Mouse (Mus musculus) left cerebral cortex, adult 9 months (tissue): ENCODE results near the gene Ntng2.

ENCODE experiments used
- DNase-seq, 2 experiments: peaks; one replicate each; pipeline ENCODE4 v3.0.0; 2022; ENCODE audit warnings: low spot score in 2 of 2

The Ntng2 gene

DNA sequence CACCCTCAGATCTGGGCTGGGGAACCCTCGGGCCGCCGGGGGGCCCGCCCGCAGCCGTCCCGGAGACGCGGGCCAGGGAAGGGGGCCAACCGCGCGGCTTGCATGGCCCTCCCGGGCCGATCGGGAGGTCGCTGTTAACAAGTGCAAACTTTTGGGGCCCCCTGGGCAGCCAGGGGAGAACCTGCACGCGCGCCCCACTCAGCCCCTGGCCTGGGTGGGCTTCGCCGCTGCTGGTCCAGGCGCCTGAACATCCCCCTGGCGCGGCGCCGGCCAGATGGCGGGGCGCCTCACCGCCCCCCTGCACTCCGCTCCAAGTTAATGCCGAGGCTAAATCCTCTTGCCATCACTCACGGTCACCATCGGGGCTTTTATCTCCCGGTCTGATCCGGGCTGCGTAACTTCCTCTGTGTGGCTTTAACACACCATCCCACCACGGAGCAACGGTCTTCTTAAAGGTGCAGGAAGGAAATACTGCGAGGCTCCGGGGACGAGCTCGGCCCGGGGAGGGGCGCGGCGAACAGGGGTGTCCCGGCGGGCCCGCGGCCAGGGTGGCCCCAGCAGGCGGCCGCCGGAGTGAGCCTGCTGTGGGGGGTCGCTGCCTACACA, at the start of gene Ntng2:
Ntng2 (minus strand) TSS at position 407 of the 606 bp plus-strand sequence.
- peak in 1 of 2 experiments; percentile 56 for DNase-seq

DNA sequence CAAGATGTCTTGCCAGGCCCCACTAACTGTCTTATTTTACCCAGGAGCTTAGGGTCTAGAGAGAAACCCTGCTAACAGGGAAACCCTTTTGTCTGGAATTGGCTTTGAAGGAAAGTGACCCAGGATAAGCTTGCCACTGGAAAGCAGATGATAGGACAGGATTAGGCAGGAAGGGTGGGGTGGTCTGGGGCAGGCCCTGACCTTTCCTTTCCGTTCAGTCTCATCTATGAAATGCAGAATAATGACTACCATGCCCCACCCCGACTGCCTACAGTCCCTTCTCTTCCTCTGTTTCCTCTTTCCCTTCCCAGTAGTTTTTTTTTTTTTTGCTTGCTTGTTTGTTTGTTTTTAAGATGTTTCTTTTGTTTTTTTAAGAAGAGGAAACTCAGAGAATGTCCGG, 42.8 kb upstream of the Ntng2 start:
- no peak for DNase-seq

DNA sequence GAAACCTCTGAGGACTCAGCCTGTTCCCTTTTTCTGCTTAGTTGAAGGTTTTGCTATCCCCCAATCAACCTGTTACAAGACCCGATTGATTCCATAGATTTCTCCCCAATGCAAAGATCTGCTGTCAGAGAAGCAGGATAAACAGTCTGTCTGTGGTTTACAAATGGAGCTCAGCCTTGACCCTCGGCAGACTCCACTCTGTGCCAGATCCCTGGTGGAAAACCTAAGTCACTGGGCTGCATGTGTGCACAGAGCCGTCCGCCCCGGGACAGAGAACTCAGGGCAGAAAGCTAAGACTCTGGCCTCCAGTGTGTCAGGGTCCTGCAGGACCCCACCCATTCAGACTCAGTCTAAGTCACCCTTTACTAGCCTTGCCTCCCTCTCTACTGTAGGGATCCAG, 34.8 kb upstream of the Ntng2 start:
- no peak for DNase-seq

DNA sequence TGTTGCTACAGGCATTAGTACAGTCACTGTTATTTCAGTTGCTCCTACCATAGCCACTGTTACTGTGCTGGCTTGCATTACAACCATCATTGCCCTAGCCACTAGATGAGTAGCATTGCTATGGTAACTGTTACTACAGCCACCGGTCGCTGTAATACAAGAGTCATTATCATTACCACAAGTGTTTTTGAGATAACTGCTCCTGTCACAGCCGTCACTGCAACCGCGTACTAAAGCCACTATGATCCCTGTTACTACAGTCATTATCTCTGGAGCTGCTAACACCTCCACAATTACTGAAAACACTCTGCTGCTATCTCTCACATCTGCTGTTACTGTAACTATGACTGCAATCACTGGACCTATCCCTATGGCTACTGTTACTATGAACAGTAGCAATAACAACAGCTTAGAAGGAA, 24.9 kb upstream of the Ntng2 start:
- DNase-seq = no peak

DNA sequence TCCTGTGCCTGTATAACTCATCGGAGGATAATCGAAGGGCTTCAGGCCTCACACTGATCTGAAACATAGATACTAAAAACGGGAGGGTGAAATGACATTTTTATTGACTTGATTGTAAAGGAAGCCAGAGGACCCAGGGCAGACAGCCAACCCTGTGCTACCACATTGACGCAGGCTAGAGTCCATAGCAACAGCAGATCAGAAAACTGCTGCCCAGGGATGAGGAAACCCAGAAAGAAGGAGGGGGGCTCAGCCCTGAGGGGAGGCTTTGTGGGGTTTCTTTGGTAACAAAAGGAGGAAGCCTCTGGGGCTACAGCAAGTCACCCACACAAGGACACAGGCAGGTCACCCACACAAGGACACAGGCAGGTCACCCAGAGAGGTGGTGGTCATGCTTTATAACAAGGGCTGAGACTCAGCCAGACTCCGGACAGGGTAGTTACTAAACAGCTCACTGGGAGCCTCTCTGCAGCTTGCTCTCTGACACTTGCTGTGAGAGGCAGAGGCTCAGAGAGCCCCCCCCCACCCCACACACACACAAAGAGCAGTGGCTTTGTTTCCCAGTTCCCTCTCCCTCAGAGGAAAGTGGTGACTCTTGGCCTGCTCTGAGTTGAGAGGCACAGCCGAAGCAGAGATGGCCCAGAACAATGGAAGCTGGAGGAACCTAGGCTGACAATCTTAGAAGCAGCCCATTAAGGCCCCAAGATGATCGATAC, 19.2 kb upstream of the Ntng2 start:
- DNase-seq = no peak

DNA sequence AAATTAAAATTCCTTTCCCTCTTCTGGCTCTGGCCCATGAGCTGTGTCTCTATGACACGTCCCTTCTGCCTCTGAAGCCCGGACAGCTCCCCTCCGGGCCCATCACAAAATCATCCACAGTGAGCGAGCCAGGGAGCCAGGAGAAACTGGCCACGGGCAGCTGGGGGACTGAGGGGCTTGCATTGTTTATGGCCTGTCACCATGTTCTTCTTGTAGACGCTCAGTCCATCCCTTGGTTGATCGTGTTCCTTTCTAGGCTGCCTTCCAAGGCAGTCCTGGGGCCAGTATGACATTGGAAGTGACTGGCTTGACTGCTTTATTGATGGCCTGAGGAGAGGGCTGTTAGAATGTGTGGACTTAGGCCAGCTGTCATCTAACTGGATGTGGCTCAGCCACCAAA, 18.3 kb upstream of the Ntng2 start:
- no peak for DNase-seq

DNA sequence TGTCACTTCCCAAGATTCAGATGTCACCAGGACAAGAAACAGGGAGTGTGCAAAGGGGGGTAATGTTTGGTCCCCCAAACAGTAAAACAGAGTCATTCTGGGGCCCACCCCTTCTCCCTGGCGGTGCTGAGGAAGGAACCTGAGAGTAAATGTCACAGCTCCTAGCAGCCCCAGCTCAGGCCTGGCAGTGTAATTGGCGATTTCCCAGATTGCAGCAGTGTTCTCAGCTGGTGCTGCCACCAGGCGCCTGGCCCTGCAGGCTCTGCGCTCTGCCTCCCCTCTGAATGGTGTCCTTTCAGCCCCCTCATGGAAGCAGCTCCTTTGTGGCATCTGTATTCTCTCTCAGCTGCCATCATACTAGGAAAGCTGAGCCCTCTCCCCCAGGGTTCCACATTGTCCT, 14.0 kb upstream of the Ntng2 start:
- DNase-seq = peak in 1 of 2 experiments; percentile 44

DNA sequence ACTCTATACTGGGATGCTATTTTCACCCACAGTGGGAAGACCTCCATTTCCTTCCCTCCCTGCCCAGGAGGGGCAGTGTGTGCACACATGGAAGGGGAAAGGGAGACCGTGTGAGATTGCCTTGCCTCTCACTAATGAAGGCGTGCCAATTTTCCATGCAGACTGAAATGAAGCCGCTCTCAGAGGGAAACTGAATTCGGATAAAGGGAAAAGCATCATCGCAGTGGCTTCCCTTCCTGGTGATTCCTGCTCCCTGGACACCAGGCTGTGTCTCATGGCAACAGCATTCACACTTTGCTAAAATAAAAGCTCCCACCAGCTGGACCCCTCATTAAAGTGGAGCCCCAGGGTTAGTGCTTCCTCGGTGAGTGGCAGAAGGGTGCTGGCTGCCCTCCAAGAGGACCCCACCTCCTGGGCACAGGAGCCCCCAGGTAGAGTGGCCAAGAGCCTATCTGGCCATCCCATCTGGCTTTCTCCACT, 9.7 kb upstream of the Ntng2 start:
- DNase-seq = no peak

DNA sequence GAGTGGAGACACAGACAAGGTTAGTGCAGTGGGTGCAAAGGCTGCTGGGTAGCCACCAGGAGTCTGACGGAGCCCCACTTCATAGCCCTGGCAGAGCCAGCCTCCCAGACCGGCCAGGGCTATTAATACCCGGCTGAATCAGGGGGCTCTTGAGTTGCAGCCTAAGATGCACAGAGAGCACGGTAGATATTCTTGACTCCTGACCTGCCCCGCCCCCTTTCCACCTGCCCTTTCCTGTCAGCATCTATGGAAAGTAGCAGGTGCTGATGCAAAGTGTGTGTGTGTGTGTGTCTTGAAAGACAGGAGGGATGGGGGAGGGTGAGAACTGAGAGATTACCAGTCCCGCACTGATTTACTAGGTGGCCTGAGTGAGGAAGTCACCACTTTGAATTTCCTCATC, 8.3 kb upstream of the Ntng2 start:
- DNase-seq = no peak

DNA sequence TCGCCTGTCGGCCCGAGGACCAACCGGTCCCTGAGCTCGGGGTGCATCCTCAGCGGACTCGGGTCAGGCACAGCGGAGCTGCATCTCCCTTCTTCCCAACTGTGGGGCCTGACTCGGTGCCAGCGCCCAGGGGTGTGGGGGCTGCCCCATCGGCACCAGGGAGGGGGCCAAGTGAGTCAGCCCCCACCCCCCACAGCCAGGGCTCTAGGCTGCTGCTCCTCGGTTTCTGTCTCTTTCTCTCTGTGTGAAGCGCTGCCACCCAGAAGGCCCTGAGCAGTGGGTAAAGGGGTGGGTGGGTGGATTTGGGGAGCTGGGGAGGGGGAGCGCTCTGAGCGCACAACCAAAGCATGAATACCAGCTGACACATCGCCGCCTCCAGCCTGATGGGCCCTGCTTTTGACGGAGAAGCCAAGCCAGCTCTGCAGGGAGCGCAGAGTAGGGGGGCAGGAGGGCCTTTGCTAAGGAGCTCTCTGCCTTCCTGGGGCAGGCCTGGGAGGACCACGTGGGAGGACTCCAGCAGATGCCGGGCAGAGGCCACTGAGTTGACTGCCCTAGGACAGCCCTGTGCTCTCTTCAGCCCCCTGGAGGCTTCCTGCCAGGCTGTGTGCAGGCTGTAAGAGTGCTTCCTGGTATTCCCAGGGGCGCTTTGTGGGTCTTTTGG, 530 bp upstream of the Ntng2 start:
- DNase-seq = peak in 1 of 2 experiments; percentile 56

DNA sequence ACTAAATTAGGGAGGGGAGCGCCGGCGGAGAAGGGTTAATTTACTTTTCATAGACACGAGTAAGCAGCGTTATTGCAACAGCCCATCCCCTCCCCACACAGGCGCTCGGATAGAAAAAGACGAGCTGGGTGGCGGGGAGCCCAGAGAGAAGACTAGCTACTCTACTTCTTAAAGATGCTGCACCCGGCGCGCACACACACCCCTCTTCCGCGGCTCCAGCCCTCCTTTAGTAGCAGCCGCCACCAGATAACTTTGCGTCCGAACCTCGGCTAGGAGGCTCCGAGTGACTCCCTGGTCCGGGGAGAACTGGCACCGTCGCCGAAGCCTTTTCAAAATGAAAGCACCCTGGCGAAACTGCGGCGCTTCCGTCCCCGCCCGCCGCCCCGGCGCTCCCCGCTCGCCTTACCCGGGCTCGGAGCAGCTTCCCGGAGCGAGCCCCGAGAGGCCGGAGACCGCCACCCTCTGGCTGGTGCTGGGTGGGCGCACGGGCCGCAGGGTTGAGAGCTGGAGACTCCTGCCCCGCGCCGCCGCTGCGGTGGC, 676 bp downstream of the Ntng2 start:
- no peak for DNase-seq

DNA sequence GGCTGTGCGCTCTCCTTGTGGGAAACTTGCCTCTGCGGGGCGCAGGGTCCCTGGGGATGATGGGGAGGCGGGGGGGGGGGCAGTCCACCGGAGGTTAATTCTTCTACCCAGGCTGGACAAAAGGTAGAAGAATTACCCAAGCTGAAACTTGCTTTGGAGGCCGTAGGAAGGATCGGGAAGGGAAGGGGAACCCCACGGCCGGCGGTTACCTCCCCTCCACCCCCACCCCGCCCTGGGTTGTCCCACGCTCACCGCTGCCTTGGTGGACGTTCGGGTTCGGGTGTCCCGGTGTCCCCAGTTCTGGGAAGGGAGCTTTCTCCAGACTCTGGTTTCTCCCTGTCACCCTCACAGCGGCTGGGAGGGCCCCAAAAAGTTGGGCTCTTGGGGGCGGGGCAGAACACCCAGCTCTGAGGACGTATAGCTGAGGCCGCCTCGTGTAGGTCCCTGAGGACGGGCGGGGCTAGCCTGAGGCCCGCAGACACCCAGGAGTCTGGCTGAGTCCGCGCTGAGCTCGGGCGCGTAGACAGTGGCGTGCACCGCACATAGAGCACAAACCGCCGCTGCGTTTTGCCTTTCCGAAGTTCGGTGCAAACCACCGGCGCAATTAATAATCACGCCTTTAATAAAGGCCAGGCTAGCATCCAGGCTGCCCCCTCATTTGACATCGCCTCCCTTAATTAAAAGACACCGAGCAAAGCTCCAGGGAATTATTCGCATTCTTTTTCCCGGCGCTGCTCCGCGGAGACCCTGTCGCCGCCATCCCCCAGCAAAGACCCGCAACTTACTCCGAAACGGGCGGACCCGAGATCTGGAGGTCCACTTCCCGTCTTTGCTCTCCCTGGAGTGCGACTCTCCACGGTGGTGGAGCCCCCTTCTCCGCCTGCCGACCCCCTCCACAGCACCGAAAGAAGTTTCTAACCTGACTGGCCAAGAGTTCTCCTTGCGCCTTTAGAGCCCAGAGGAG, 1.4 kb downstream of the Ntng2 start:
- DNase-seq = no peak

DNA sequence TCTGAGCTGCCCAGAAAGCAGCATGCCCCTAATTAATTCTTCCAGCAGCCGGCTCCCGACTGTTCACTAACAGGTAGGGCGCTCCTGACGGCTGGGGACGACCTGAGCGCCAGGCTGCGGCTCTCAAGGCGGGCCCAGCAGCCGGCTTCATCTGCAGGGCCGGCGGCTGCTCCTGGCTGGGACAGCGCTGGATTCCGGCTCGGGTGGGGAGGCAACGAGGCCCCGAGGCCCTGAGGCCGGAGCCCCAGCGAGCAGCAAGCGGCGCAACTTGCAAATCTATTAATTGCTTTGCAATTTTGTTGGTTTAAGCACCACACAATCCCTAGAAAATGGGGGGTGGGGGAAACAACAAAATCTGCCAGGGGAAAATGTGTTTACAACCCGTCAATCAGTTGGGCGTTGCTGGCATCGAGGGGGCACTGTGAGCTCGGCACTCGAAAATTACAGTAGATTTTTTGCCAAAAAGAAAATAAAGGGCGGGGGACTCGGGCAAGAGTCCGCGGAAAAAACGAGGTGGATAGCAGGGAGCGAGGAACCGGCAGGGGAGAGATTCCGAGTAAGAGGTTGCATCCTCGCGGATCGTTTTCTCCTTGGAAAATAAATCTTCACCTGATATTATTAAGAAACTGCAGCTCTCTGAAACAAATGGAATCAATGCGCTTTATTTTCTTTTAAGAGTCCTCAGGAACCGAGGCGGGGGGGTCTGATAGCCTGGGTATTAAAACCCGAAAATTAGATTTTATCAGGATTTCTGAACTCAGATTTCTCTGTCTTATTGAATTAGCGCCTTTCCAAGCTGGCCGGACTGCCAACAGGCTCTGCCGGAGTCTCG, 2.3 kb downstream of the Ntng2 start:
- no peak for DNase-seq

DNA sequence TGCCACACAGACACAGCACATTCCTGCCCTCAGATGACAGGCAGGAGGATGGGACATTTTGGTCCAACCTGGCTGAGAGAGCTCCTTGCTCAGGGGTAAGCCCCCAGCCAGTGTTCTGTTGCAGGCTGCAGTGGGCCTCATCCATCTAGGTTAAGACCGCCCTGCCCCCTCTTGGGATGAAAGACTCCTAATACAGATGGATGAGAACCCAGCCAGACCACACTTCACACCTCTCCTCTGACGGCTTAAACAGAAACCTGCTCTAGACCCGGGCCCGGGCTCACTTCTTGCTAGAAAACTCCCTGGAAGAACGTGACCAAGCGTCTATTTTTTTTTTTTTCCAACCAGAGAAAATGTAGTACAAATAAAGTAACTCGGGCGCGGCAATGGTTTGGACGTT, 3.0 kb downstream of the Ntng2 start:
- no peak for DNase-seq

DNA sequence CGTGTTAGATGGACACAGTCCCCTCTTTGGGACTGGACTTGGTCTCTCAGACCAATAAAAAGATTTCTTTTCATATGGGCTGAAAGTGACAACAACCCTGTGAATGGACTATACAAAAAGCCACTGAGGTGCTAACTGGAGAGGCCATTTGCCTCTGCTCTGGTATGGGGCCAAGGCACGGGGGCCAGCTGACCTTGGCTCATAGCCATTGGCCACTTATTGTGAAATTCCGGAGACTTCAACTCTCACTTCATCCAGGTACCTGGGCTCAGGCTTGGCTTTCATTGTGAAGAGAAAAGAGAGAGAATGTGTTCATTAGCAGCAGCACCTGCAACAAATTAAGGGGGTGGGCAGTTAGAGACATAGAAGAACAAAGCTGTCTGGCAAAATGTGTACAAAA, 4.3 kb downstream of the Ntng2 start:
- DNase-seq = no peak

DNA sequence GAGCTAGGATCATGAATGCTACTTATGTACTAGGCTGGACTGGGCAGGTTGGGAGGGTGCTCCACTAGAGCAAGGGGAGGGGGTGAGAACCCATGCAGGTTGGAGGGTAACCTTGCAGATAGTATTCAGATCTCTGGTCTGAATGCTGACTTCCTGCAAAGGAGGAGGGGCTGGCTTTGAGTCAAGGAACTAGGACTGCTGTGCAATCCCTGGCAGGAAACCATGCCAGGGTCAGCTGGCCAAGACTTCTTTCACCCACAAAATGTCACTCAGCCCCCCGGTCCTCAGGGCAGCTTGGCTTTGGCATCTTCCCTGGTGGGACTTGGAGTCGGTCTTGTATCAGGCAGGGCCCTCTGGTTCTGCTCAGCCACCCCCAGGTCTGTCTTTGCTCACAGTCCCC, 5.4 kb downstream of the Ntng2 start:
- no peak for DNase-seq

DNA sequence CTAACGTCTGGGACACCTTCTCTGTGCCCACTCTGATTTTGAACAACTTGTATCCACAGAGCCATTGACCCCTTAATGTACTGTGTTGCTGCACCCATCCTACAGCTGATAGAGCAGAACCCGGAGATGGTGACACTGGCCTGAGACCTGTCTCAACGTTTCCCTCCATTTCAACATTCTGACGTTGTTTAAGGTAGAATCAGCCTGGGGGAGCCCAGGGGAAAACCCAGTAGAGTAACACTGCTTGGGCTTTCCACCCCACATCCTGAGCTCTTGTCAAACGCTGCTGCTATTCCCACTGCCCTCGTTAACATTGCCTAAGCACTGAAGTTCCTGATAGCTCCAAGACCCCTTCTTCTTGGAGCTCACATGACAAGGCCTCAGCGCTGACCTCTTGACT, 5.9 kb downstream of the Ntng2 start:
- no peak for DNase-seq

DNA sequence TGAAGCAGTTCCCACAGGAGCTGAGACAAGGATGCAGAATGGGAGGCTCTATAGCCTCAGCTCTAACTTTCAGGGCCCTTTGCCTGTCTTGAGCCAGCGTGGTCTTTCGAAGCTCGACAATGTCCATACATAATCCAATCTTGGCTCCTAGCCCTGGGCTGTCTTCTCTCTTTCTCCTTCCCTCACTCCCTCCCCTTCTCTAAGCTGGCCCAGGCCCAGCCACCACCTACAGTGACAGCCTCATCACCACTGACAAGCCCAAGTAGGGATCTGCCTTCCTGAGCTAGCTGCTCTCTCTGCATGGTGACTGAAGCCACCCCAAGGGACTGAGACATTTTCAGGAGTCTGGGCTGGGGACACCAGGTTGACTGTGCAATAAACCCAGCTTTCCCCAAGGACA, 6.5 kb downstream of the Ntng2 start:
- DNase-seq = peak in 1 of 2 experiments; percentile 41

DNA sequence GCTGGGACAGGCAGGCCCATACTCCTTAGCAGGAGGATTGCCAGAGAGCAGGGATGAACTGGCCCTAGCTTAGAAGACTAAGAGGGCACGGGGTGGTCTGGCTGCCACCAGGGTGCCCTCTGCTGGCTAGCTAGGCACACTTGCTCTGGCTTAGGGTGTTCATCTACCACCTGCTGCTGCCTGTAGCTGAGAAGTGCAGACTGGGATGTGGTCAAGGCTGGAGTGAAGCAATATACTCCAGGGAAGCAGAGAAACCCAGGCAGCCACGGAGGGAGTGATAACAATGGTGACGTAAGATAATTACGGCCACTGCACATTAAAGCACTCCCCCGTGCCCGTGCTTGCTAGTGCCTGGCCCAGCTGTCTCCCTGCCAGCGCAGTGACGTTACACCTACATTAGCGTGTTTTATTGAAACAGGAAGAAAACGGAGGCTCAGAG, 7.4 kb downstream of the Ntng2 start:
- no peak for DNase-seq

DNA sequence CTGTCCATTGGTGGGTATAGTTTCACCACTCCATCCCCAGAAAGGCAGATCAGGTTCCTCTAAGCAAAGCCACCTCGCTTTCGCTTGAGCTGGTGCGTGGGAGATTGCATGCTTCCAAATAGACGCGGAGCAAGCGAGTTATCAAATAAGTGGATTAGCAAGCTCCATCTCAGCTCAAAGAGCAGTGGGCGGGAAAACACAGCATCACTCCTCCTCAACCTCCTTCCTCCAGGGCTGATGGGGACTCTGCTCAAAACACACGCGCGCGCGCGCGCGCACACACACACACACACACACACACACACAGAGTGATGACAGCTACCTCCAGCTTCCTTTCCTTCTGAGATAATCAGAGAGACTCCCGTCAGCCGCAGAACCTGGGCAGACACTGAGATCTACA, 13.5 kb downstream of the Ntng2 start:
- DNase-seq = peak; percentile 70 to 79

DNA sequence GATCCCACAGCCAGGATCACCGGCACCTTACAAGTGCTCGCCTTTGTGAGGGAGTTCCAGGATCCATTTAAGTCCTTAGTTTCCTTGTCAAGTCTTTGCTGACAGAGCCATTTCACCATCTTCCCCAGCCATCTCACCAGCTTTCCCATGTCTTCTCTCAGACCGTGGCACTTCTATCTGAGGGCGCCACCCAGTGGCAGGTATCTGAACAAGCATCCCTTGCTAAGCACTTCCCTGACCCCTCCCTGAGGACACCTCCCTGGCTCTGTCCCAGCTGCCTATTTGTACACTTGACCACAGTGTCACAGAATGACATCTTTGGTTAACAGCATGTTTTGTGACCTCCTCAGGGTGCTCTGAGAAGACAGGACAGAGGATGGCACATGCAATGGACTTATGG, 15.2 kb downstream of the Ntng2 start:
- DNase-seq = peak in 1 of 2 experiments; percentile 75
